Mouse (Mus musculus) kidney, postnatal 25 days (tissue): ENCODE measurements around the gene Lyrm9.
"Not testable (repeated sequence)": the region's sequence is repeated elsewhere in the genome, so short reads cannot be mapped to it uniquely, and the experiment has no call there.

Experiments
- DNase-seq, 2 experiments: peaks; one replicate each; pipeline ENCODE4 v3.0.0; 2021; ENCODE audit warnings: mixed read lengths in 2 of 2

Gene Lyrm9

GRCm38 (mm10) chr11:78852529-78852928 lies 26.1 kb downstream of the Lyrm9 start:
- DNase-seq, result no peak

DNA sequence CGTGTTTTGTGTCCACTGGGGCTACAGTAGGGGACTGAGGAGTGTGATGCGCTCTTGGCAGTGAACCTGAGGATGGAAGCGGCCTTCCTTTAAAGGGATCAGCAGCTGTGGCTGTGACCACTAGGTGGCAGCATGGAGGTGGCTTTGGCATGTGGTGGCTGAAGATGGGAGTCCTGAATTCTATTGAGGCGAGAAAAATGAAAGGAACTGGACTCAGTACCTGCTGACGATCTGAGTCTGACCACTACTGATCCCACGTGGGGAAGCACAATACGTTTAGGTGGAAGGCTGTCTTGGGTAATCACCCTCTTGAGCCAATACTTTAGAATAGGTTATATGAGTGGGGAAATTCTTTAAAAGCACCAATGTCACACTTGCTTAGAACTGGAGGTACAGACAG lies 29.9 kb downstream of the Lyrm9 start:
- peak; percentile 85 to 92 for DNase-seq

DNA sequence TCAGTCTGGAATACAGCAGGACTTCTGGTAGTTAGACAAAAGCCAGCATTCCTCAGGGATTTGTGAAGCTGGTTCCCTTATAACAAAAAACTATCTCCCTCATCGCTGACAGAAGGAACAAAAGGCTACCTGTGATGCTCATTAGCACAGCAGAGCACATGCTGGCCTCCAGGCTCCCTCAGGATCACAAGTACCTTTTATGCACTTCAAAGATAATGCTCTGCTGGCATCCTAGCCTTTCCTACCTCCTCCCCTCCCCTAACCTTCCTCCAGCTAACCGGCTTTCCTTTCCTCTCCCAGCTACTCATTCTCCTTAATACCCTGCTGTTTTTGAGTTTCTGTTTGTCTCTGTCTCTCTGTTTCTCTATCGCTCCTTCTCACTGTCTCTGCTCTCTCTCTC lies 31.2 kb downstream of the Lyrm9 start:
- no peak for DNase-seq

DNA sequence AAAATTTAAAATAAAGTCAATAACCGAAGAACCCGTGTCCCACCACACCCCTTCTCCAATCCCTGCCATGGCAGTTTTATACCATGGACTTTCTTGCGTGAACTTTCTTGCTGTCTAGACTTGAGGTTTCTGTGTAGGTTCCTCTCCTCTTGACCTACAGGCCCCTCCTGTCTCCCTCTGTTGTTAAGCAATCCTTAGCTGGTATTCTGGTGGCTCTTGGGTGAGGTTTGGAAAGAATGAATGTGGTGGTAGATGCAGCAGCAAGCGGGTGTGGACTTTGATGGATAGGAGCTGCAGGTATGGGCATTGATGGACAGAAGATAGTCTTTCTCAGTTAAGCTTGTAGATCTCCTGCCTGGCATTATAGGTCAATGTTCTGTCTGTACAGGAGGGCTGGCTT lies 37.5 kb downstream of the Lyrm9 start:
- DNase-seq, result no peak

- DNase-seq, result no peak
Observed at GRCm38 (mm10) chr11:78864567-78865278, 38.3 kb downstream of the Lyrm9 start.

DNA sequence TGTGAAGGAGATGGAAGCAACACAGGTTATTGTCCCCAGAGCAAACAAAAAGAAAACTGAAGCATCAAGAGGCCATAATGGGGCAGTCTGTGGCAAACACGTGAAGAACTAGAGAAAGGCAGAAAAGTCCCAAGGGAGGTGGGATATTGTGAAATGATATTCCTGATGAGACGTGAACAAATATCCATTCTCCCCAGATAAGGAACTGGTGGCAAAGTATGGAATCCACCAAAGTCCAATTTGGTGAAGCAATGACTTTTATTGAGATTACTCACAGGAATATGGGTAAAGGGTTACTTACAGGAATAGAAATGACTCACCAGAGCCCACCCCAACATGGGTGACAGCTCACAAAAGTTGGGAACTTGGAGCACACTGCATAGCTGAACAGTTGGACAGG lies 38.9 kb downstream of the Lyrm9 start:
- DNase-seq, result no peak

DNA sequence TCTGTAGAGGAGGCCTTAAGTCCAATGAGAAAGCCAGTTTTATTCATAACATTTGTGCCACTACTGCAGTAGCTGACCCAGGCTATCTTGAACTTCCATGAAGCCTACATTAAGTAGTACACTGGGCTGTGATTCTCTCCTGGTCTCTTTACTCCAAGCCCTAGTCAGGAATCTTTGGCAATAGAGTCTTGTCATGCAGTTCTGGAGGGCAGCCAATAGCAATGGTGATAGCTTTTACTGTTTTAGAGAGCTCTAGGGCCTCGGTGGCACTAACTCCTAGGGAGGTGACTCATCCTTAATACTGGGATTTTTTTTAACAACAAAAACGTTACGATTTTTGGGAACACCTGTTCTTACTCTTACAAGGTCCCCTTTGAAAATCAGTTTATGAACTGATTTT lies 40.1 kb downstream of the Lyrm9 start:
- no peak for DNase-seq

- no peak for DNase-seq
Observed at GRCm38 (mm10) chr11:78867696-78868095, 41.3 kb downstream of the Lyrm9 start.

GRCm38 (mm10) chr11:78869205-78869604 lies 42.8 kb downstream of the Lyrm9 start:
- not testable (repeated sequence) for DNase-seq

DNA sequence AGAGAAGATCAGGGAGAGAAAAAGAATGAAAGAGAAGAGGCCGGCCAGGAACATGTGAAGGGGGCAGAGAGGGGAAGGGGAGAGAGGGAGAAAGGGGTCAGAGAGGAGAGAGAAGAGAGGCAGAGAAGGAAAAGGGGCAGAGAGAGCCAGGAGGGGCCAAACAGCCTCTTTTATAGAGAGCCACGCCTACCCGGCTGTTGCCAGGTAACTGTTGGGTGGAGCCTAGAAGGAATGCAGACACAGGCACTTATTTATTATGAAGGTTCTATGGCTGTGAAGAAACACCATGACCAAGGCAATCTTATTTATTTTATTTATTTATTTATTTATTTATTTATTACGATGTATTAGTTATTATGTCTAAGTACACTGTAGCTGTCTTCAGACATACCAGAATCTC lies 44.5 kb downstream of the Lyrm9 start:
- no peak for DNase-seq

DNA sequence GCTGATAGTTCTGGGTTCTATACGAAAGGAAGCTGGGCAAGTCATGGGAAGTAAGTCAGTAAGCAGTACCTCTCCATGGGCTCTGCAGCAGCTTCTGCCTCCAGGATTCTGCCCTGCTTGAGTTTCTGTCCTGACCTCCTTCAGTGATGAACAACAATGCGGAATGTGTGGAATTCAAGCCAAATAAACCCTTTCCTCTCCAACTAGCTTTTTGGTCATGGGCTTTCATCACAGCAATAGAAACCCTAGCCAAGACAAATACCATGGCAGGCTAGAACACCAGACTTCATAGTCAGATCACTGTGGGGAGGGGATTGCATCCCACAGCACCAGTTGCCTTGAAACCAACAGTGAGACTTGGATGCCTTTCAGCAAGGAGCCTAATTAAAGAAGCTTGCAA lies 46.4 kb downstream of the Lyrm9 start:
- no peak for DNase-seq

- DNase-seq, result no peak
Observed at GRCm38 (mm10) chr11:78879727-78880126, 53.3 kb downstream of the Lyrm9 start.

- DNase-seq, result no peak
Observed at GRCm38 (mm10) chr11:78886693-78887092, 60.3 kb downstream of the Lyrm9 start.

- peak; percentile 77 to 81 for DNase-seq
Observed at GRCm38 (mm10) chr11:78887102-78887971, 61.0 kb downstream of the Lyrm9 start.

GRCm38 (mm10) chr11:78889156-78889555 lies 62.8 kb downstream of the Lyrm9 start:
- no peak for DNase-seq
